Mouse (Mus musculus) embryonic facial prominence, embryonic 15.5 days (tissue): Measurements from ENCODE around the gene Acsm2. TPM values are rescaled to one million over a fixed set of nuclear protein-coding genes. Genes with fewer than 3 reads are reported as not detected.

Experiments
- ATAC-seq: fragments of 200-750 bp; cut with Nextera tagmentation; 2 replicates; pipeline ENCODE4 v1.8.0; 2017; ENCODE audit warnings: low read depth, moderate TSS enrichment; ENCODE audit not compliant: insufficient number of reproducible peaks, low FRiP score, low TSS enrichment
- H3K27ac ChIP-seq: fragments of 300-500 bp; sonication (generic); replicated peaks from 2 replicates; pipeline ENCODE4 v1.5.1; 2015; ENCODE audit warnings: mild to moderate bottlenecking, inconsistent platforms
- H3K27me3 ChIP-seq: fragments of 300-500 bp; sonication (generic); 2 replicates; pipeline ENCODE4 v1.6.1; 2015; ENCODE audit warnings: inconsistent platforms
- H3K36me3 ChIP-seq: fragments of 300-500 bp; sonication (generic); 2 replicates; pipeline ENCODE4 v1.6.1; 2015; ENCODE audit warnings: mild to moderate bottlenecking, inconsistent platforms
- H3K4me1 ChIP-seq: fragments of 300-500 bp; sonication (generic); 2 replicates; pipeline ENCODE4 v1.6.1; 2015; ENCODE audit warnings: inconsistent platforms
- H3K4me2 ChIP-seq: fragments of 300-500 bp; sonication (generic); replicated peaks from 2 replicates; pipeline ENCODE4 v1.6.1; 2015; ENCODE audit warnings: mild to moderate bottlenecking, inconsistent platforms
- H3K4me3 ChIP-seq: fragments of 300-500 bp; sonication (generic); replicated peaks from 2 replicates; pipeline ENCODE4 v1.5.1; 2015; ENCODE audit warnings: mild to moderate bottlenecking, inconsistent platforms
- H3K9ac ChIP-seq: fragments of 300-500 bp; sonication (generic); 2 replicates; pipeline ENCODE4 v1.6.1; 2015; ENCODE audit warnings: inconsistent platforms
- H3K9me3 ChIP-seq: fragments of 300-500 bp; sonication (generic); replicated peaks from 2 replicates; pipeline ENCODE4 v1.6.1; 2016; ENCODE audit warnings: inconsistent platforms
- WGBS: fragments of 180-500 bp; shearing (Covaris S2); methylation state at CpG from one replicate; pipeline ENCODE4 v1.1.7; 2015; 5-methylcytosine and 5-hydroxymethylcytosine counted together
- polyA plus RNA-seq: library from polyadenylated mRNA; unstranded; fragments of >200 nt; fragmentation: Nextera tagmentation; extraction: Ambion mirVana; gene quantifications from 2 replicates; pipeline ENCODE4 v1.2.1, GENCODE M21; 2015

The Acsm2 gene
- polyA plus RNA-seq, 1 experiment from 2014 or later: 0.15 TPM

- Histone ChIP-seq H3K36me3 (no peaks in the 10 kb centered on the region), H3K27ac (no peak overlapping the region), H3K4me2 (no peak overlapping the region), H3K9me3 (no peaks in the 10 kb centered on the region), H3K27me3 (no peaks in the 10 kb centered on the region), H3K9ac (no peak overlapping the region), H3K4me1 (no peaks in the 10 kb centered on the region), H3K4me3 (no peak overlapping the region)
- 55% methylated on average over 4 of the region's 4 CpGs for WGBS
- no peak for ATAC-seq
Measured at GRCm38 (mm10) chr7:119618209-119618935, 64.2 kb downstream of the Acsm2 start.

DNA sequence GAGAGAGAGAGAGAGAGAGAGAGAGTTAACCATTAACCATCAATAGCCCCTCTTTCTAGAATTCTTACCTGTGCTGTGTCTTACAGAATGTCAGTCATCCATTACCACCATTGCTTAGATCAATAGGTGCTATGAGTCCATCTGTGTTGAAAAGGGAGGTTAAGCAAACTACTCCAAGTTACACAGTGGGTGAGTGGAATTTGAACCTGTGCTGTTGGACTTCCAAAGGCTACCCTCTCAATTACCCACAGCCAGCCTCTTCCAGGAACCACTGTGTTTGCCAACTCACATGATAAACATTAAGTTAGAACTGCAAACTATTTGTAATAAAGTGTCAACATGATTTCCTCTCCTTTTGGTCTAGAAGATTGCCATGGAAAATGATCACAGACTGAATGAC is 66.0 kb downstream of the Acsm2 start:
- no peak overlapping the region for H3K4me2 ChIP-seq
- H3K4me1 ChIP-seq: no peaks in the 10 kb centered on the region
- ATAC-seq: no peak
- H3K27ac ChIP-seq: no peak overlapping the region
- no peak overlapping the region for H3K9ac ChIP-seq
- no peak overlapping the region for H3K4me3 ChIP-seq
- no peaks in the 10 kb centered on the region for H3K27me3 ChIP-seq
- no peaks in the 10 kb centered on the region for H3K9me3 ChIP-seq
- no peaks in the 10 kb centered on the region for H3K36me3 ChIP-seq

DNA sequence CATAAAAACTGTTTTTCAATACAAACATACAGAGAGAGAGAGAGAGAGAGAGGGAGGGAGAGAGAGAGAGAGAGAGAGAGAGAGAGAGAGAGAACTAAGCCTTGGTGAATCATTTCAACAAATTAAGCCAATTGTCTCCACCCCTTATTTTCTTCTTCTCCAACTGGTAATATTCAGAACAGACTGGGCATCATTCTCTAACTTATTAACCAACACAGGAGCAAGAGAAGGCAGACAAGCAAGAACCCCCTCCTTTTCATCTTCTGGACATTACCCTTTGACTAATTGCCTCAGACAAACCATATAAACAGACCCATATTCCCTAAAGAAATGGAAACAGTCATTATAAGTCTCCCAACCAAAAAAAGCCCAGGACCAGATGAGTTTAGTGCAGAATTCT is 84.6 kb downstream of the Acsm2 start:
- H3K9ac ChIP-seq: no peak overlapping the region
- no peaks in the 10 kb centered on the region for H3K36me3 ChIP-seq
- H3K4me2 ChIP-seq: no peak overlapping the region
- ATAC-seq: no peak
- H3K27ac ChIP-seq: no peak overlapping the region
- no peaks in the 10 kb centered on the region for H3K4me1 ChIP-seq
- H3K27me3 ChIP-seq: no peaks in the 10 kb centered on the region
- no peak overlapping the region for H3K4me3 ChIP-seq
- no peaks in the 10 kb centered on the region for H3K9me3 ChIP-seq

DNA sequence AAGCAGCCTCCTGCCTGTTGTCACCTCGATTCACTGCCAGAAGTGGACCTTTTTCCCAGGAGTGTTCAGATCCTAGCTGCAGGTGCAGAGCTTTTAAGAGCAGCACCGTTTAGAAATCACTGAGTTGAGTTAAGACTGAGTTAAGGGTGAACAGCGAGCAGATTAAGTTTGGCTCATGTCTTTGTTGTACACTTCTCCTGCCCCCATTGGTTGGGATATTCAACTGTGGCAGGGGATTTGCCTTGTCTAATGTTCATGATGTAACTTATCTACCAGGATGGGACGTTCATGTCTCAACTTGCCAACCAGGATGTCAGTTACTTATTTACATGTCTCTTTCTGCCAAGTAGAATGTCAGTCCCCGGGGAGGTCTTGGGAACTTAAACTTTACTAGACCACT is 88.2 kb downstream of the Acsm2 start:
- no peak overlapping the region for H3K4me2 ChIP-seq
- ATAC-seq: no peak
- H3K9me3 ChIP-seq: no peaks in the 10 kb centered on the region
- H3K4me1 ChIP-seq: no peaks in the 10 kb centered on the region
- H3K4me3 ChIP-seq: no peak overlapping the region
- no peaks in the 10 kb centered on the region for H3K27me3 ChIP-seq
- H3K36me3 ChIP-seq: no peaks in the 10 kb centered on the region
- 64% methylated on average over 5 of the region's 5 CpGs for WGBS
- H3K9ac ChIP-seq: no peak overlapping the region
- no peak overlapping the region for H3K27ac ChIP-seq

Other genes starting within 250 kb of the Acsm2 start
- gene Gp2, start 95.1 kb upstream of the Acsm2 start, polyA plus RNA-seq: not detected in 2 replicates
- not detected in 2 replicates for gene Umod, start 75.1 kb upstream of the Acsm2 start, polyA plus RNA-seq
- gene Acsm5, start 34.9 kb upstream of the Acsm2 start, polyA plus RNA-seq: not detected in 2 replicates
- gene Pdilt, start 30.9 kb upstream of the Acsm2 start, polyA plus RNA-seq: not detected in 2 replicates
- gene Acsm1, start 52.7 kb downstream of the Acsm2 start, polyA plus RNA-seq: 0.28 and 0.52 TPM in 2 replicates
- gene Acsm4, start 135.7 kb downstream of the Acsm2 start, polyA plus RNA-seq: 11.7 and 21.4 TPM in 2 replicates
- 67.7 and 70.2 TPM in 2 replicates for gene Thumpd1, start 166.5 kb downstream of the Acsm2 start, polyA plus RNA-seq
- 0.52 and 0.54 TPM in 2 replicates for gene Acsm3, start 206.6 kb downstream of the Acsm2 start, polyA plus RNA-seq
- gene Rexo5, start 239.7 kb downstream of the Acsm2 start, polyA plus RNA-seq: 19.4 and 20.1 TPM in 2 replicates
- gene Eri2, start 239.7 kb downstream of the Acsm2 start, polyA plus RNA-seq: 18.5 and 19.8 TPM in 2 replicates